Mouse (Mus musculus): Measurements from ENCODE around the gene March11. TPM values are rescaled to one million over a fixed set of nuclear protein-coding genes. Genes with fewer than 3 reads are reported as not detected.

Gene March11
- total and polyA plus RNA-seq, 3 experiments: not detected

GRCm38 (mm10) chr15:26340490-26340889 lies 31.6 kb downstream of the March11 start:
- no peak overlapping the region for H3K27ac ChIP-seq (ENCODE audit: insufficient read depth, low read depth)
- peaks cover 0 to 4% of the 10 kb centered on the region in 2 experiments; a peak in 2 of 4 replicates for H3K4me1 ChIP-seq (ENCODE audit: control insufficient read depth in 1 of 2, insufficient read depth in 2 of 2)
- no peak for DNase-seq (ENCODE audit: extremely low read depth)
- no peaks in the 10 kb centered on the region for H3K79me2 ChIP-seq (replicated peaks; ENCODE audit: control insufficient read depth, extremely low read depth, insufficient read depth, poor library complexity, severe bottlenecking)
- TF ChIP-seq GABPA (IDR thresholded peaks at IDR 0.05; ENCODE audit: insufficient replicate concordance, low read depth, low read length) (no peak), TCF12 (IDR thresholded peaks at IDR 0.05; ENCODE audit: low read depth, low read length) (no peak), EP300 (IDR thresholded peaks at IDR 0.05; ENCODE audit: low read length) (no peak), ZKSCAN1 (IDR thresholded peaks at IDR 0.05; ENCODE audit: borderline replicate concordance, low read depth, low read length) (no peak), KAT2A (IDR thresholded peaks at IDR 0.05; ENCODE audit: insufficient replicate concordance, low read length) (no peak), SMC3 (IDR thresholded peaks at IDR 0.05; ENCODE audit: low read depth, low read length) (no peak), MAFK (IDR thresholded peaks at IDR 0.05; ENCODE audit: insufficient replicate concordance, low read length) (no peak), ZMIZ1 (IDR thresholded peaks at IDR 0.05; ENCODE audit: low read depth, low read length) (no peak), POLR2A (IDR thresholded peaks at IDR 0.05; ENCODE audit: low read depth, low read length) (no peak), BHLHE40 (IDR thresholded peaks at IDR 0.05; ENCODE audit: low read depth, low read length) (no peak), MXI1 (IDR thresholded peaks at IDR 0.05; ENCODE audit: low read depth, low read length) (no peak), JUND (conservative IDR thresholded peaks at IDR 0.05; ENCODE audit: low read depth, low read length) (no peak), TBP (conservative IDR thresholded peaks at IDR 0.05; ENCODE audit: low read depth, low read length) (no peak), USF2 (conservative IDR thresholded peaks at IDR 0.05; ENCODE audit: low read depth, low read length) (no peak), MEF2A (IDR thresholded peaks at IDR 0.05; ENCODE audit: borderline replicate concordance, low read depth, low read length) (no peak)
- no peaks in the 10 kb centered on the region for H3K27me3 ChIP-seq (replicated peaks)
- in situ Hi-C loops (cut with MboI; ENCODE audit: low pct_ligation_motif_present, low pct_unique_long_range_greater_than_20kb, low sequenced_read_pairs) (no loop called here), dilution Hi-C loops (cut with MboI; ENCODE audit: extremely low pct_ligation_motif_present, extremely low pct_unique_long_range_greater_than_20kb, low sequenced_read_pairs) (no loop called here)
- H3K4me2 ChIP-seq (ENCODE audit: insufficient read depth, low read depth, poor library complexity, severe bottlenecking): no peak overlapping the region
- no peaks in the 10 kb centered on the region for H3K36me3 ChIP-seq (replicated peaks in 1 of 2; ENCODE audit: control insufficient read depth in 1 of 2, insufficient read depth in 1 of 2, low read length in 1 of 2)
- no peaks in the 10 kb centered on the region for H3K9me3 ChIP-seq (replicated peaks; ENCODE audit: low read length)
- no peak overlapping the region for H3K4me3 ChIP-seq (replicated peaks in 1 of 3; ENCODE audit: low read depth in 2 of 3, low read length in 2 of 3, poor library complexity in 1 of 3)
- H3K9ac ChIP-seq (ENCODE audit: insufficient read depth, low read depth): no peak overlapping the region

- no peak overlapping the region for H3K4me2 ChIP-seq (ENCODE audit: insufficient read depth, low read depth, poor library complexity, severe bottlenecking)
- dilution Hi-C loops (cut with MboI; ENCODE audit: extremely low pct_ligation_motif_present, extremely low pct_unique_long_range_greater_than_20kb, low sequenced_read_pairs) (no loop called here), in situ Hi-C loops (cut with MboI; ENCODE audit: low pct_ligation_motif_present, low pct_unique_long_range_greater_than_20kb, low sequenced_read_pairs) (no loop called here)
- no peak overlapping the region for H3K4me3 ChIP-seq (replicated peaks in 1 of 3; ENCODE audit: low read depth in 2 of 3, low read length in 2 of 3, poor library complexity in 1 of 3)
- H3K27ac ChIP-seq (ENCODE audit: insufficient read depth, low read depth): no peak overlapping the region
- DNase-seq (ENCODE audit: extremely low read depth): no peak
- H3K36me3 ChIP-seq (replicated peaks in 1 of 2; ENCODE audit: control insufficient read depth in 1 of 2, insufficient read depth in 1 of 2, low read length in 1 of 2): no peaks in the 10 kb centered on the region
- H3K27me3 ChIP-seq (replicated peaks): no peaks in the 10 kb centered on the region
- no peaks in the 10 kb centered on the region for H3K79me2 ChIP-seq (replicated peaks; ENCODE audit: control insufficient read depth, extremely low read depth, insufficient read depth, poor library complexity, severe bottlenecking)
- peaks cover 0 to 8% of the 10 kb centered on the region in 2 experiments; a peak in 3 of 4 replicates for H3K4me1 ChIP-seq (ENCODE audit: control insufficient read depth in 1 of 2, insufficient read depth in 2 of 2)
- H3K9ac ChIP-seq (ENCODE audit: insufficient read depth, low read depth): no peak overlapping the region
- H3K9me3 ChIP-seq (replicated peaks; ENCODE audit: low read length): no peaks in the 10 kb centered on the region
- no peak for TF ChIP-seq SIN3A (IDR thresholded peaks at IDR 0.05; ENCODE audit: low read length)
- no peak for TF ChIP-seq TBP (conservative IDR thresholded peaks at IDR 0.05; ENCODE audit: low read depth, low read length)
Measured at GRCm38 (mm10) chr15:26340966-26341365, 32.1 kb downstream of the March11 start.
